Mouse (Mus musculus) intestine, embryonic 14.5 days (tissue): Measurements from ENCODE around the gene Dact3. TPM values are rescaled to one million over a fixed set of nuclear protein-coding genes. Genes with fewer than 3 reads are reported as not detected.

ENCODE experiments used
- ATAC-seq: fragments of 200-750 bp; cut with Nextera tagmentation; replicated peaks from 2 replicates; pipeline ENCODE4 v1.8.0; 2017; ENCODE audit warnings: low read depth, moderate number of reproducible peaks, moderate TSS enrichment, moderate library complexity; ENCODE audit not compliant: low FRiP score, low TSS enrichment
- DNase-seq: peaks from one replicate; pipeline ENCODE4 v3.0.0-alpha.2; 2018; ENCODE audit warnings: low spot score
- H3K27ac ChIP-seq: fragments of 300-500 bp; sonication (generic); 2 replicates; pipeline ENCODE4 v1.5.1; 2014; ENCODE audit warnings: low read depth, mild to moderate bottlenecking, control low read depth
- H3K27me3 ChIP-seq: fragments of 300-500 bp; sonication (generic); replicated peaks from 2 replicates; pipeline ENCODE4 v1.6.1; 2014; ENCODE audit warnings: low read length, control low read depth; ENCODE audit not compliant: control insufficient read depth, insufficient read depth
- H3K36me3 ChIP-seq: fragments of 300-500 bp; sonication (generic); 2 replicates; pipeline ENCODE4 v1.6.1; 2014; ENCODE audit warnings: low read length, control low read depth; ENCODE audit not compliant: control insufficient read depth, insufficient read depth
- H3K4me1 ChIP-seq: fragments of 300-500 bp; sonication (generic); replicated peaks from 2 replicates; pipeline ENCODE4 v1.6.1; 2014; ENCODE audit warnings: low read length, control low read depth, mixed read lengths; ENCODE audit not compliant: control insufficient read depth, insufficient read depth
- H3K4me2 ChIP-seq: fragments of 300-500 bp; sonication (generic); 2 replicates; pipeline ENCODE4 v1.6.1; 2014; ENCODE audit warnings: low read length
- H3K4me3 ChIP-seq: fragments of 300-500 bp; sonication (generic); 2 replicates; pipeline ENCODE4 v1.5.1; 2014; ENCODE audit warnings: low read depth, low read length, control low read depth, mixed read lengths
- H3K9ac ChIP-seq: fragments of 300-500 bp; sonication (generic); 2 replicates; pipeline ENCODE4 v1.6.1; 2014; ENCODE audit warnings: mild to moderate bottlenecking, low read length
- H3K9me3 ChIP-seq: fragments of 300-500 bp; sonication (generic); 2 replicates; pipeline ENCODE4 v1.6.1; 2016; ENCODE audit warnings: low read length, control low read depth; ENCODE audit not compliant: control insufficient read depth
- WGBS: fragments of 180-500 bp; shearing (Covaris S2); extraction: QIAGEN DNeasy Blood & Tissue Kit; methylation state at CpG from one replicate; pipeline ENCODE4 v1.1.7; 2014; 5-methylcytosine and 5-hydroxymethylcytosine counted together
- polyA plus RNA-seq: library from polyadenylated mRNA; unstranded; fragments of >200 nt; fragmentation: Nextera tagmentation; extraction: Ambion mirVana; gene quantifications from 2 replicates; pipeline ENCODE4 v1.2.1, GENCODE M21; 2014

Gene Dact3
- polyA plus RNA-seq, 1 experiment from 2014 or later: 5.5 TPM

- no peaks in the 10 kb centered on the region for H3K9me3 ChIP-seq
- peaks cover 32% of the 10 kb centered on the region for H3K36me3 ChIP-seq
- 81% methylated on average over 3 of the region's 3 CpGs for WGBS
- no peak overlapping the region for H3K9ac ChIP-seq
- no peak overlapping the region for H3K4me2 ChIP-seq
- no peak for ATAC-seq
- no peaks in the 10 kb centered on the region for H3K27me3 ChIP-seq
- H3K4me3 ChIP-seq: no peak overlapping the region
- DNase-seq: no peak
- peaks cover 31% of the 10 kb centered on the region for H3K4me1 ChIP-seq
- no peak overlapping the region for H3K27ac ChIP-seq
Observed at GRCm38 (mm10) chr7:16911904-16912303, 36.8 kb downstream of the Dact3 start.

GRCm38 (mm10) chr7:16912360-16912759, 37.2 kb downstream of the Dact3 start:
- Histone ChIP-seq H3K9ac (no peak overlapping the region), H3K9me3 (no peaks in the 10 kb centered on the region), H3K4me3 (no peak overlapping the region), H3K27ac (no peak overlapping the region), H3K4me2 (no peak overlapping the region), H3K4me1 (peaks cover 27% of the 10 kb centered on the region), H3K27me3 (no peaks in the 10 kb centered on the region), H3K36me3 (peaks cover 37% of the 10 kb centered on the region)
- DNase-seq: no peak
- no peak for ATAC-seq
- 62% methylated on average over 6 of the region's 6 CpGs for WGBS

DNA sequence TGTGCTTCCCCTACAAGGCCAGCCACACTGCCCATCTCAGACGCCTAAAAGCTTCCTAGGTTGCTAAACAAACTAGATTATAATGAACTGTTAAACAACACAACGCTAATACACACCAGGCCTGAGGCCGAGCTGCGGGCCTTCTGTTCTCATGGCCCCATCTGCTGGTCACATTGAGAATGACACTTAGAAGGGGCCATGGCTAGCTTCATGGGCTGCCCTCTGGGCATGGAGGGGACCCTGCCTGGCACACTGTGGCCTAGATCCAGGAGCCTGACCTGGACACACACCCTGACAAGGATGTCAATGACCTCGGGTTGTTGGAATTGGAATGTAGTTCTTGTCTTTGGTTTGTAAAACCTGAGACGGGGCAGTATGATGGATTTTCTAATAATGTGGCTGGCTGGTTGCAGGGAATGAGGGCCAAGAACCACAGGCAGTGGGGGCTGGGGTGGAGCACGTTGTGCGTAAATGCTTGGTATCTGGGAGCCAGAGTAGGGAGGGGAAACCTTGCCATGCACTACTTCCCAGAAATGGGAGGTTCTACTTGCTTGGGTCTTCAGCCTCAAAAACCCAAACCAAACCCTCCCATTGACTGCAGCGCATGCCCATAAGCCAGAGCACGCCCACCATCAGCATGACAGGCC, 38.8 kb downstream of the Dact3 start:
- H3K9me3 ChIP-seq: no peaks in the 10 kb centered on the region
- H3K4me1 ChIP-seq: peaks cover 13% of the 10 kb centered on the region
- H3K4me2 ChIP-seq: no peak overlapping the region
- H3K27ac ChIP-seq: no peak overlapping the region
- H3K27me3 ChIP-seq: no peaks in the 10 kb centered on the region
- DNase-seq (peak; percentile 92), ATAC-seq (peak; percentile 41)
- no peak overlapping the region for H3K9ac ChIP-seq
- no peak overlapping the region for H3K4me3 ChIP-seq
- peaks cover 53% of the 10 kb centered on the region for H3K36me3 ChIP-seq
- 33% methylated on average over 10 of the region's 10 CpGs for WGBS

- ATAC-seq (no peak), DNase-seq (no peak)
- no peak overlapping the region for H3K4me2 ChIP-seq
- no peak overlapping the region for H3K4me3 ChIP-seq
- H3K27me3 ChIP-seq: no peaks in the 10 kb centered on the region
- peaks cover 60% of the 10 kb centered on the region for H3K36me3 ChIP-seq
- no peak overlapping the region for H3K27ac ChIP-seq
- H3K9me3 ChIP-seq: no peaks in the 10 kb centered on the region
- WGBS: 85% methylated on average over 18 of the region's 18 CpGs
- no peak overlapping the region for H3K9ac ChIP-seq
- H3K4me1 ChIP-seq: peaks cover 7% of the 10 kb centered on the region
Observed at GRCm38 (mm10) chr7:16914453-16915343, 39.6 kb downstream of the Dact3 start.

DNA sequence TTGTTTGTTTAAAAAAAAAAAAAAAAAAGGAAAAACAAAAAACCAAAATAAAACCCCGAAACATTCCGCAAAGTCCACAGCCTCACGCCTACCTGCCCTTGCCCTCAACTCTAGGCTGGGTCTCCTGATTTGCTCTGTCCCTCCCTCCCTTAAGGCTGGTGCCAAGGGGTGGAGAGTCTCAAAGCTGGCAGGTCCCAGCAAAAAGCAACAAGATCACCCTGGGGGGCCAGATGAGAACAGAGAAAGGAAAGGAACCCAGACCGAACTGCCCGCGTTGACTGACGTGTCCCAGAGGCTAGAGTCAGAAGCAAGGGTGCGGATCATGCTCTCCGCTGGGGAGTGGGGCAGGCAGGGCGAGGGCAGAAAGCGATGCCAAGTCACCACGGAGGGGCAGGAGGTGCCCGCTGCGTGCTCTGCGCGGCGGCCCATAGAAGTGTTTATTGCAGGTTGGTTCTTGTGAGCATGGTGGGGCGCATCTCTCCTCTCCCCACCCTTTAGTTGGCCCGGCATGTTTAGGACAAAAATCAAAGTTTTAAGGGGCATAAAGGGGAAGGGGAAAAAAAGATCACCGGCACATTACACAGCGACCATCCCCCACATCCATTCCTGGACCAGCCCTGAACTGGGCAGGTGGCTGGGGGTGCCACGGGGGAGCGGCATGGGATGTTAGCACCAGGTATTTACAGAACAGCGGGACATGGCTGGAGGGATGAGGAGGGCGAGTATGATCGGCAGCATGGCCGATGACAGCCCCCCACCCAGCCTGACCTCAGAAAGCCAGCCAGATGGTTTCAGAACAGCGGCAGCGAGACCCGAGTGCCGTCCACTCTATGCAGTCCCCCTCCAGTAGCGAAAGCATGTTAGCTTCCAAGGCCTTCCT, 40.6 kb downstream of the Dact3 start:
- H3K4me3 ChIP-seq: no peak overlapping the region
- no peak overlapping the region for H3K4me2 ChIP-seq
- no peak for DNase-seq
- peaks cover 10% of the 10 kb centered on the region for H3K4me1 ChIP-seq
- ATAC-seq: no peak
- H3K27me3 ChIP-seq: no peaks in the 10 kb centered on the region
- no peak overlapping the region for H3K27ac ChIP-seq
- H3K36me3 ChIP-seq: peaks cover 64% of the 10 kb centered on the region
- no peak overlapping the region for H3K9ac ChIP-seq
- WGBS: 92% methylated on average over 32 of the region's 32 CpGs
- no peaks in the 10 kb centered on the region for H3K9me3 ChIP-seq

- H3K9ac ChIP-seq: no peak overlapping the region
- ATAC-seq (no peak), DNase-seq (no peak)
- peaks cover 64% of the 10 kb centered on the region for H3K36me3 ChIP-seq
- no peaks in the 10 kb centered on the region for H3K9me3 ChIP-seq
- H3K4me2 ChIP-seq: no peak overlapping the region
- WGBS: 87% methylated on average over 30 of the region's 30 CpGs
- H3K27me3 ChIP-seq: no peaks in the 10 kb centered on the region
- no peak overlapping the region for H3K4me3 ChIP-seq
- H3K4me1 ChIP-seq: peaks cover 19% of the 10 kb centered on the region
- H3K27ac ChIP-seq: no peak overlapping the region
Observed at GRCm38 (mm10) chr7:16916342-16917265, 41.5 kb downstream of the Dact3 start.

GRCm38 (mm10) chr7:16917447-16917846, 42.3 kb downstream of the Dact3 start:
- no peak for ATAC-seq
- no peak overlapping the region for H3K9ac ChIP-seq
- no peaks in the 10 kb centered on the region for H3K27me3 ChIP-seq
- 70% methylated on average over 11 of the region's 11 CpGs for WGBS
- H3K27ac ChIP-seq: no peak overlapping the region
- peaks cover 27% of the 10 kb centered on the region for H3K4me1 ChIP-seq
- H3K9me3 ChIP-seq: no peaks in the 10 kb centered on the region
- peaks cover 64% of the 10 kb centered on the region for H3K36me3 ChIP-seq
- H3K4me3 ChIP-seq: no peak overlapping the region
- DNase-seq: no peak
- H3K4me2 ChIP-seq: no peak overlapping the region
